Comparison of ENCODE assay signal across 8 mouse cellular contexts in the genomic region with DNA sequence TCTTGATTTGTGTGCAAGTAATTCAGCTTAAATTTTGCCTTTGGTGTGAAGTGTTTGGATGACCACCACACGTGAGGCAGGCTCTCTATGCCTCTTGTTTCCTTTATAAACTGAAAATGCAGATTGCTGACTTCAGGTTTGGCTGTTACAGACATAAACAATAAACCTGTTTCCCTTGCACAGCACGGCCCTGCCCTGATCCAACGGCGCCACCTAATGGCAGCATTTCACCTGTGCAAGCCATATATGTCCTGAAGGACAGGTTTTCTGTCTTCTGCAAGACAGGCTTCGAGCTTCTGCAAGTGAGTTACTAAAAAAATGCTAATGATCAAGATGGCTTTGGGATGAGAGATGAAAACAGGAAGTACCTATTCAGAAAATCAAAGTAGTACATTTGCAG. TPM values are rescaled to one million over a fixed set of nuclear protein-coding genes. Genes with fewer than 3 reads are reported as not detected.
A peak's percentile ranks its signal among the peaks of the same experiment; 100 is the strongest.
DNase-seq lines count a peak whose midpoint lies in the region; ATAC-seq lines count a peak whose summit lies in the region.

No protein-coding gene starts in this region.

- no peak overlapping the region for H3K4me2 ChIP-seq in hindbrain, embryonic 12.5 days (replicated peaks)
- H3K4me2 ChIP-seq in heart, embryonic 13.5 days: no peak overlapping the region

- no peak overlapping the region for H3K27ac ChIP-seq in hindbrain, embryonic 10.5 days
- H3K27ac ChIP-seq in hindbrain, embryonic 12.5 days: no peak overlapping the region
- peak overlapping the region; percentile 68 for H3K27ac ChIP-seq in heart, embryonic 13.5 days (replicated peaks)

- H3K9ac ChIP-seq in hindbrain, embryonic 12.5 days: no peak overlapping the region
- H3K9ac ChIP-seq in heart, embryonic 13.5 days: 0 out of 2 replicates have a peak overlapping the region, but pooled peaks have one; percentile 52

- peaks cover 46% of the 10 kb centered on the region for H3K36me3 ChIP-seq in hindbrain, embryonic 10.5 days
- peaks cover 22% of the 10 kb centered on the region; the same call in 1 of the 2 replicates for H3K36me3 ChIP-seq in hindbrain, embryonic 12.5 days
- peaks cover 36% of the 10 kb centered on the region for H3K36me3 ChIP-seq in heart, embryonic 13.5 days

- no peaks in the 10 kb centered on the region for H3K9me3 ChIP-seq in hindbrain, embryonic 10.5 days
- H3K9me3 ChIP-seq in hindbrain, embryonic 12.5 days (replicated peaks): no peaks in the 10 kb centered on the region
- no peaks in the 10 kb centered on the region for H3K9me3 ChIP-seq in heart, embryonic 13.5 days

- peak; percentile 48 for DNase-seq in hindbrain, embryonic 10.5 days (ENCODE audit: low spot score)
- DNase-seq in embryo, embryonic 10.5 days (ENCODE audit: low spot score): peak; percentile 67
- DNase-seq in layer of hippocampus, postnatal 14 days (ENCODE audit: low spot score in 2 of 2): peak; percentile 54 to 76
- peak; percentile 85 for DNase-seq in naive thymus-derived CD4-positive, alpha-beta T cell, adult 2 months (ENCODE audit: low read depth)
- peak; percentile 61 for DNase-seq in testis, postnatal 14 days (ENCODE audit: low spot score)

- WGBS in hindbrain, embryonic 10.5 days: 29% methylated on average over 5 of the region's 5 CpGs
- WGBS in hindbrain, embryonic 12.5 days: 28% methylated on average over 5 of the region's 5 CpGs
- 23% methylated on average over 5 of the region's 5 CpGs for WGBS in heart, embryonic 13.5 days

- ATAC-seq in hindbrain, embryonic 12.5 days (ENCODE audit: low FRiP score): no peak
- peak; percentile 73 for ATAC-seq in activated CD4-positive, CD25-positive, alpha-beta regulatory T cell, adult 4 months
- no peak for ATAC-seq in heart, embryonic 13.5 days (ENCODE audit: extremely low read depth, insufficient number of reproducible peaks, low FRiP score, low TSS enrichment)

- no peak overlapping the region for H3K4me3 ChIP-seq in hindbrain, embryonic 10.5 days
- H3K4me3 ChIP-seq in hindbrain, embryonic 12.5 days: no peak overlapping the region
- no peak overlapping the region for H3K4me3 ChIP-seq in heart, embryonic 13.5 days

- no peaks in the 10 kb centered on the region for H3K27me3 ChIP-seq in hindbrain, embryonic 10.5 days (ENCODE audit: insufficient read depth, poor library complexity, severe bottlenecking)
- H3K27me3 ChIP-seq in hindbrain, embryonic 12.5 days: no peaks in the 10 kb centered on the region
- H3K27me3 ChIP-seq in heart, embryonic 13.5 days (replicated peaks): no peaks in the 10 kb centered on the region

- 0 out of 2 replicates have a peak, but pooled peaks cover 5% of the 10 kb centered on the region for H3K4me1 ChIP-seq in hindbrain, embryonic 10.5 days (replicated peaks)
- H3K4me1 ChIP-seq in hindbrain, embryonic 12.5 days: no peaks in the 10 kb centered on the region
- H3K4me1 ChIP-seq in heart, embryonic 13.5 days: peaks cover 24% of the 10 kb centered on the region

RNA-seq across cellular contexts. Expression of gene Masp2, which starts 5.4 kb away (rescaled TPM):
- polyA plus RNA-seq in hindbrain, embryonic 10.5 days (2016; fragmentation: Nextera tagmentation; extraction: Ambion mirVana): 0.09 TPM in 1 of 2 replicates, not detected in the other
- 0.44 and 0.45 TPM in 2 replicates for polyA plus RNA-seq in hindbrain, embryonic 12.5 days (2016; fragmentation: Nextera tagmentation; extraction: Ambion mirVana)
- polyA plus RNA-seq in activated CD4-positive, CD25-positive, alpha-beta regulatory T cell, adult 4 months (2017; shearing (Covaris generic)): not detected
- 0.48 TPM in 1 of 2 replicates, not detected in the other for polyA plus RNA-seq in heart, embryonic 13.5 days (2015; fragmentation: Nextera tagmentation; extraction: Ambion mirVana)
- total RNA-seq in layer of hippocampus, postnatal 14 days (2021): 1 to 10 TPM; 1.0 to 1.8 TPM

RNA-seq across cellular contexts. Expression of gene Srm, which starts 16.5 kb away (rescaled TPM):
- 190 and 218 TPM in 2 replicates for polyA plus RNA-seq in hindbrain, embryonic 10.5 days (2016; fragmentation: Nextera tagmentation; extraction: Ambion mirVana)
- 143 and 148 TPM in 2 replicates for polyA plus RNA-seq in hindbrain, embryonic 12.5 days (2016; fragmentation: Nextera tagmentation; extraction: Ambion mirVana)
- 1 to 10 TPM; 7.9 to 9.9 TPM for polyA plus RNA-seq in activated CD4-positive, CD25-positive, alpha-beta regulatory T cell, adult 4 months (2017; shearing (Covaris generic))
- 122 and 131 TPM in 2 replicates for polyA plus RNA-seq in heart, embryonic 13.5 days (2015; fragmentation: Nextera tagmentation; extraction: Ambion mirVana)
- total RNA-seq in layer of hippocampus, postnatal 14 days (2021): 10 to 100 TPM; 69.0 to 73.3 TPM

RNA-seq across cellular contexts. Expression of gene Tardbp, which starts 19.1 kb away (rescaled TPM):
- 302 and 421 TPM in 2 replicates for polyA plus RNA-seq in hindbrain, embryonic 10.5 days (2016; fragmentation: Nextera tagmentation; extraction: Ambion mirVana)
- 333 and 353 TPM in 2 replicates for polyA plus RNA-seq in hindbrain, embryonic 12.5 days (2016; fragmentation: Nextera tagmentation; extraction: Ambion mirVana)
- 100 to 1,000 TPM; 149 to 181 TPM for polyA plus RNA-seq in activated CD4-positive, CD25-positive, alpha-beta regulatory T cell, adult 4 months (2017; shearing (Covaris generic))
- polyA plus RNA-seq in heart, embryonic 13.5 days (2015; fragmentation: Nextera tagmentation; extraction: Ambion mirVana): 170 and 176 TPM in 2 replicates
- 100 to 1,000 TPM; 199 to 208 TPM for total RNA-seq in layer of hippocampus, postnatal 14 days (2021)

RNA-seq across cellular contexts. Expression of gene Gm572, which starts 35.4 kb away (rescaled TPM):
- not detected in 2 replicates for polyA plus RNA-seq in hindbrain, embryonic 10.5 days (2016; fragmentation: Nextera tagmentation; extraction: Ambion mirVana)
- polyA plus RNA-seq in hindbrain, embryonic 12.5 days (2016; fragmentation: Nextera tagmentation; extraction: Ambion mirVana): not detected in 2 replicates
- not detected for polyA plus RNA-seq in activated CD4-positive, CD25-positive, alpha-beta regulatory T cell, adult 4 months (2017; shearing (Covaris generic))
- 0.17 and 0.28 TPM in 2 replicates for polyA plus RNA-seq in heart, embryonic 13.5 days (2015; fragmentation: Nextera tagmentation; extraction: Ambion mirVana)
- total RNA-seq in layer of hippocampus, postnatal 14 days (2021): not detected

RNA-seq across cellular contexts. Expression of gene Exosc10, which starts 49.5 kb away (rescaled TPM):
- 92.9 and 97.4 TPM in 2 replicates for polyA plus RNA-seq in hindbrain, embryonic 10.5 days (2016; fragmentation: Nextera tagmentation; extraction: Ambion mirVana)
- 92.3 and 97.6 TPM in 2 replicates for polyA plus RNA-seq in hindbrain, embryonic 12.5 days (2016; fragmentation: Nextera tagmentation; extraction: Ambion mirVana)
- 10 to 100 TPM; 65.2 to 88.1 TPM for polyA plus RNA-seq in activated CD4-positive, CD25-positive, alpha-beta regulatory T cell, adult 4 months (2017; shearing (Covaris generic))
- 61.3 and 62.5 TPM in 2 replicates for polyA plus RNA-seq in heart, embryonic 13.5 days (2015; fragmentation: Nextera tagmentation; extraction: Ambion mirVana)
- 10 to 100 TPM; 48.9 to 52.4 TPM for total RNA-seq in layer of hippocampus, postnatal 14 days (2021)

Comparison
In these comparisons a context has a peak if more than half of its experiments do, and no peak if none do; other contexts are left out.
1. RNA of gene Srm, which starts 16.5 kb away (polyA plus RNA-seq): 190 to 218 TPM in hindbrain, embryonic 10.5 days, 143 to 148 TPM in hindbrain, embryonic 12.5 days and 122 to 131 TPM in heart, embryonic 13.5 days; 7.9 to 9.9 TPM in activated CD4-positive, CD25-positive, alpha-beta regulatory T cell, adult 4 months; every median in the first group is over 10 times any median in the second.
2. Peak in every context shown above with its lines, with median percentiles within 50 percentile points of each other: DNase-seq.